Mouse (Mus musculus): ENCODE data around the gene Gm3159. TPM values are rescaled to one million over a fixed set of nuclear protein-coding genes. Genes with fewer than 3 reads are reported as not detected.
"Not testable (repeated sequence)": the region's sequence is repeated elsewhere in the genome, so short reads cannot be mapped to it uniquely, and the experiment has no call there.

The Gm3159 gene
- not detected in 2 replicates for polyA plus RNA-seq (2012)

DNA sequence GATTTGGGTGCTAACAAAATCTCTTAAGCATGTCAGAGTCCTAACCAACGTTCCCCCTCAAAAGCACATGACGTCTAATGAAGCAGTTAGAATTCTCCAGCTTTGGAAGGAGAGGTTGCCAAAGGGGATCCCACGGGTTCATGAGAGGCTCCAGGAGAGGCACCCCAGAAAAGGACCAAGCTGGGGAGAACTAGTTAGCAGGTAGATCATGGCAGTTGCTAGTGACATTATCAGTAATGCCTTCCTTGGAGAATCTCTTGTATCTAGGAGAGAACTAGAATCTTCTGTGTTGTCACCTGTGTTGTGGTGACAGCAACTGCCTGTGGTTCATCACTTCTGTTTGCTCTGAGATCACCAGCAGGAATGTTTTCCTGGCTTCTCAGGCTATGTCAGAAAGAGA lies at the start of gene Gm3159:
TSS of gene Gm3159 (plus strand) at position 301 of the 400 bp plus-strand sequence.
- H3K4me3 ChIP-seq (replicated peaks); H3K9me3 ChIP-seq (ENCODE audit: control insufficient read depth, low read length); H3K36me3 ChIP-seq (ENCODE audit: control insufficient read depth); H3K4me1 ChIP-seq (ENCODE audit: control insufficient read depth); H3K27me3 ChIP-seq (ENCODE audit: control insufficient read depth): not testable (repeated sequence)

DNA sequence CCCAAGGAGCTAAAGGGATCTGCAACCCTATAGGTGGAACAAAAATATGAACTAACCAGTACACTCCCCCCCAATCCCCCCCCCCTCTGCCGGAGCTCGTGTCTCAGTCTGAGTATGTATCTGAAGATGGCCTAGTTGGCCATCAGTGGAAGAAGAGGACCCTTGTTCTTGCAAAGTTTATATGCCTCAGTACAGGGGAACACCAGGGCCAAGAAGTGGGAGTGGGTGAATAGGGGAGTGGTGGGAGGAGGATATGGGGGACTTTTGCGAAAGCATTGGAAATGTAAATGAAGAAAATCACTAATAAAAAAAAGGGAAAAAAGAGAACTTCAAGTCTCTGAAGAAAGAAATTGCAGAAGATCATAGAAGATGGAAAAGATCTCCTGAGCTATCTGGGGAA lies 28.3 kb upstream of the Gm3159 start:
- H3K36me3 ChIP-seq (ENCODE audit: control insufficient read depth); H3K27me3 ChIP-seq (ENCODE audit: control insufficient read depth); H3K4me1 ChIP-seq (ENCODE audit: control insufficient read depth); H3K9me3 ChIP-seq (ENCODE audit: control insufficient read depth, low read length); H3K4me3 ChIP-seq (replicated peaks): not testable (repeated sequence)

DNA sequence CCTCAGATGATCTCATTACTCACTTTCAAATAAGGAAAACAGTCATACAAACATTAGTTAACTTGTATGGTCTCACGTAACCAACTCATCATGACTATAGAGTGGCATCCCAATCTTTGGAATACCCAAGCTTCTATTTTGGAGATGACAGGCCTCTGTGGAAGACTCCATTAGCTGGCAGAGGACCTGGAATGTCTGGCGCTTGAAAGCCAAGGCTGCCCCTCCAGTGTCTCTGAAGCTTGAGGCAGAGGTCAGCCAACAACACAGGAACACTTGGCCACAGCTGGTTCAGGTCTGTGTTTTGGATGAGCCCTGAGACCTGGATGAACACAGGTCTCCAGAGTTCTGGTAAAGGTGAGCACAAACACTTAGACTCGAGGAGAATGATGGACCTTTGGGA lies 27.6 kb upstream of the Gm3159 start:
- H3K4me1 ChIP-seq (ENCODE audit: control insufficient read depth); H3K9me3 ChIP-seq (ENCODE audit: control insufficient read depth, low read length); H3K4me3 ChIP-seq (replicated peaks); H3K36me3 ChIP-seq (ENCODE audit: control insufficient read depth); H3K27me3 ChIP-seq (ENCODE audit: control insufficient read depth): not testable (repeated sequence)

DNA sequence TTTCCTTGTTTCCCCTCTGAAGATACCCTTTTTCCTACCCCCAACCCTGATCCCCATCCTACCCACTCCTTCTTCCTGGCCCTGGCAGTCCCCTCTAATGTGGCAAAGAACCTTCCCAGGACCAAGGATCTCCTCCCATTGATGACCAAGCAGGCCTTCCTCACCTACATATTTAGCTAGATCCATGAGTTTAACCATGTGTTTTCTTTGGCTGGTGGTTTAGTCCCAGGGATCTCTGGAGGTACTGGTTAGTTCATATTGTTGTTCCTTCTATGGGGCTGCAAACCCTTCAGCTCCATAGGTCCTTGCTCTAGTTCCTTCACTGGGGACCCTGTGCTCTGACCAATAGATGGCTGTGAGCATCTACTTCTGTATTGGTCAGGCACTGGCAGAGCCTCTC lies 19.5 kb upstream of the Gm3159 start:
- H3K36me3 ChIP-seq (ENCODE audit: control insufficient read depth); H3K4me3 ChIP-seq (replicated peaks); H3K9me3 ChIP-seq (ENCODE audit: control insufficient read depth, low read length); H3K4me1 ChIP-seq (ENCODE audit: control insufficient read depth); H3K27me3 ChIP-seq (ENCODE audit: control insufficient read depth): not testable (repeated sequence)

DNA sequence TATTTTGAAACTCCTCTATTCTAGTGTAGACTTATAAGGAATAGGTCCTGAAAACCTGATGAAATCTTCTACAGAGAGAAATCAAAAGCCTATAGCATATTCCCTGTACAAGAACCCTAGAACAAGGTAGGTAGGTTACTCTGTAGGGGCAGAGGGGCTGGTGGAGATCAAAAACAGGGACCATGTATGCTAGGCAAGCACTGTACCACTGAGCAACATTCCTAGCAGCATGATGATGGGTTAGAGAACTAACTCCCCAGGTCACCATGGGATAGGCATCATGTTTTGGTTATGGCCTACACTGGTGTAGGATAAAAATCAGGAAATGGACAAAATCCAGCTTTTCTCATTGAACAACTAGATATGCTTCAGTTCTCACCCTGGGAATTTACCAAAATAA lies 11.7 kb upstream of the Gm3159 start:
- not testable (repeated sequence) for H3K4me1 ChIP-seq (ENCODE audit: control insufficient read depth); H3K36me3 ChIP-seq (ENCODE audit: control insufficient read depth); H3K27me3 ChIP-seq (ENCODE audit: control insufficient read depth); H3K4me3 ChIP-seq (replicated peaks); H3K9me3 ChIP-seq (ENCODE audit: control insufficient read depth, low read length)

DNA sequence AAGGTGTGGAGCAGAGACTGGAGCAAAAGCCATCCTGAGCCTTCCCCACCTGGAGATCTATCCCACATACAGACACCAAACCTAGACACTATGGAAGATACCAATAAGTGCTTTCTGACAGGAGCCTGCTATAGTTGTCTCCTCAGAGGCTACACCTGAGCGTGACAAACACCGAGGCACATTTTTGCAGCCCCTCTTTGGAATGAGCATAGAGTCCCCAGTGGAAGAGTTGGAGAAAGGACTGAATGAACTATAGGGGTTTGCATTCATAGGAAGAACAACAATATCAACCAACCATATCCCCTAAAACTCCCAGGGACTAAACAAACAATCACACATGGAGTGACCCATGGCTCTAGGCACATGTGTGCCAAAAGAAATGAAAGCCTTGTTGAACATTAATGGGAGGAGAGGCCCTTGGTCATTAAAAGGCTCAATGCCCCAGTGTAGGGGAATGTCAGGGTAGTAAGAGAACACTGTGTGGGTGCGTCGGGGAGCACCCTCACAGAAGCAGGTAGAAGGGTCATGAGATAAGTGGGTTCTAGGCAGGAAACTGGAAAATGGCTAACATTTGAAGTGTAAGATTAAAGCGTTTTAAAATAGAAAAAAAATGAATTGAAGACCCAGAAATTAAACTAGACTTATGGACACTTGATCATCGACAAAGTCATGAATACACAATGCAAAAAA lies 4.3 kb upstream of the Gm3159 start:
- not testable (repeated sequence) for H3K4me3 ChIP-seq (replicated peaks); H3K4me1 ChIP-seq (ENCODE audit: control insufficient read depth); H3K27me3 ChIP-seq (ENCODE audit: control insufficient read depth); H3K9me3 ChIP-seq (ENCODE audit: control insufficient read depth, low read length); H3K36me3 ChIP-seq (ENCODE audit: control insufficient read depth)

DNA sequence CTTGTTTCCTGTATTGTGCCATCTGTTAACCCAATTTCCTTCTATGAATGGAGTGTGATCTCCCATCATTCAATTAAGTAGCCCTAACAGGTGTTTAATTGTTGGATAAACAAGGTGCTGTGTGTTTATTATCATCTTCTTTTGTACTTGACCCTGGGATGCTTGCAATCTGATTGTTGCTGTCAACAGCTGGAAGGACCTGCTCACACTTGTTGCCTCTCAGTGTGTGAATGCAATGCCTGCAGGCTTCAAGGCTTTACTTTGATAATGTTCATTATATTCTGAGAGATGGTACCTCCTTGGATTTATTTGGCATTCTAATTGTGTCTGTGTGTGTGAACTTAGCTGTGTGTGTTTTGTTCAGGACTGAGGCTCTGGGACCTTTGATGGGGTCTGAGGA lies 1.3 kb downstream of the Gm3159 start:
- not testable (repeated sequence) for H3K9me3 ChIP-seq (ENCODE audit: control insufficient read depth, low read length); H3K4me3 ChIP-seq (replicated peaks); H3K27me3 ChIP-seq (ENCODE audit: control insufficient read depth); H3K36me3 ChIP-seq (ENCODE audit: control insufficient read depth); H3K4me1 ChIP-seq (ENCODE audit: control insufficient read depth)

DNA sequence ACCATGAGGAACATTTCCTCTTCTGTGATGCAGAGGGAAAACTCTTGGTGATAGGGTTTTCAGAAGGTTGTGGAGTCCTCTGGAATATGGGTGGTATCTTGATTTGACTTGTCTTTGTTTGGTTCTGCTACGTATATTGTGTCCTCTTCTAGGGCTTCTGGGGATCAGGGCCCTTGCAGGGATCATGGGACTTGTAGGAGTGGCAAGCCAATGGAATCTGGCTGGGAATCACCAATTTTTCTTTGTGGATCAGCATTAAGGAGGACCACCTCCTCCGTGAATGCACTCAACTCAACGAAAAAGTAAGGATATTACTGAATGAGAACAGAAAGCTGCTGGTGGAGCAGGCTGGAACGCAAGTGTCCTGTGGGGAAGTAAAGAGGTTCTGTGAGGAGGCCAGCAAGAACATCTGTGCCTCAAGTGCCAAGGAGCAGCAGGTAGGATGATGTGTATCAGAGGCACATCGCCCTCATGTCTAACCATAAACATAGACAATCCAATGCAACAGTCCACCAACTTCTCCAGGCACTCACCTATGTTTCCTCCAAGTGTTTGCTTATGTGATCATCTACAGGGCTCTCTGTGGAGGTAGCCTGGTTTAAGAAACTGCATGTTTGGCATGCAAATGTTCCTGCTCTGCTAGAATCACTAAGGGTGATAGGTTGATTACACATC lies 2.9 kb downstream of the Gm3159 start:
- not testable (repeated sequence) for H3K4me1 ChIP-seq (ENCODE audit: control insufficient read depth); H3K27me3 ChIP-seq (ENCODE audit: control insufficient read depth); H3K36me3 ChIP-seq (ENCODE audit: control insufficient read depth); H3K9me3 ChIP-seq (ENCODE audit: control insufficient read depth, low read length); H3K4me3 ChIP-seq (replicated peaks)

DNA sequence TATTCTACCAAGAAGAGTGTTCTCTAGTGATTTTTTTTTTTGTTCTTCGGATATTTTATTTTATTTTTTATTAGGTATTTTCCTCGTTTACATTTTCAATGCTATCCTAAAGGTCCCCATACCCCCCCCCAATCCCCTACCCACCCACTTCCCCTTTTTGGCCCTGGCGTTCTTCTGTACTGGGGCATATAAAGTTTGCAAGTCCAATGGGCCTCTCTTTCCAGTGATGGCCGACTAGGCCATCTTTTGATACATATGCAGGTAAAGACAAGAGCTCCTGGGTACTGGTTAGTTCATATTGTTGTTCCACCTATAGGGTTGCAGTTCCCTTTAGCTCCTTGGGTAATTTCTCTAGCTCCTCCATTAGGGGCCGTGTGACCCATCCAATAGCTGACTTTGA lies 3.9 kb downstream of the Gm3159 start:
- H3K9me3 ChIP-seq (ENCODE audit: control insufficient read depth, low read length); H3K36me3 ChIP-seq (ENCODE audit: control insufficient read depth); H3K4me1 ChIP-seq (ENCODE audit: control insufficient read depth); H3K27me3 ChIP-seq (ENCODE audit: control insufficient read depth); H3K4me3 ChIP-seq (replicated peaks): not testable (repeated sequence)

DNA sequence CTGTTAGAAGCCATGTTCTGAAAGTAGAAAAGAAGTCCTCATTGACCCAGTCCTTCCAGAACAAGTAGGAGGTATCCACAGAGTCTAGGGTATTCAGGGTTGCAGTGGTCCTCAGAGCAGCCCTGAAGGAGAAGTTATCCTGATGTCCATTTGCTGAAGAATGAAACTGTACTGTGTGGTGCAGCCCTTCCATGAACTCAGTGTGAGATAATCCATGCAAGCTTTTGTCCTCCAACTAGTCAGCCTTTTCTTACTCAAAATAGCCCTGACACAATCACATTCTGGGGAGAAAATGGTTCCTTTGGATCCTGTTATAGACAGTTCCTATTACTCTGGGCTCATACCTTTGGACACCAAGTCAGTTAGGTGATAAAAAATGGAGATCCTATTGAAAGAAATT lies 6.5 kb downstream of the Gm3159 start:
- not testable (repeated sequence) for H3K4me1 ChIP-seq (ENCODE audit: control insufficient read depth); H3K9me3 ChIP-seq (ENCODE audit: control insufficient read depth, low read length); H3K27me3 ChIP-seq (ENCODE audit: control insufficient read depth); H3K4me3 ChIP-seq (replicated peaks); H3K36me3 ChIP-seq (ENCODE audit: control insufficient read depth)

DNA sequence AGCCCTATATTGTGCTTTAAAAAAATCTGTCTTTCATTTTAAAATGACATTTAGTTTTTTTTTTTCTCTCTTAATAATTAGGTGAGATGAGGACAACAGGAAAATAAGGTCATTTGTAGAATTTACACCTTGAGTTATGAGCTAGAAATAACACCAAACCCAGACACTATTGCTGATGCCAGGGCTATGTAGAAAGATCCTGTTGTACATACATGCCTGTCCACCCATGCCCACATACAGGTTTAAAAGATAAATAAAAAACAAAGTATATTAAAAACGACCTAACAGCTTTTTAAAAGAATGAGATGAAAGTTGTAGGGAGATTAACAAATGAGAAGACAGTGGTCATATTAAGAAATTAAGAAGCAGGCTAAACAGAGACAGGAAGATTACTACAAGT lies 12.6 kb downstream of the Gm3159 start:
- H3K4me3 ChIP-seq (replicated peaks); H3K36me3 ChIP-seq (ENCODE audit: control insufficient read depth); H3K9me3 ChIP-seq (ENCODE audit: control insufficient read depth, low read length); H3K27me3 ChIP-seq (ENCODE audit: control insufficient read depth); H3K4me1 ChIP-seq (ENCODE audit: control insufficient read depth): not testable (repeated sequence)

DNA sequence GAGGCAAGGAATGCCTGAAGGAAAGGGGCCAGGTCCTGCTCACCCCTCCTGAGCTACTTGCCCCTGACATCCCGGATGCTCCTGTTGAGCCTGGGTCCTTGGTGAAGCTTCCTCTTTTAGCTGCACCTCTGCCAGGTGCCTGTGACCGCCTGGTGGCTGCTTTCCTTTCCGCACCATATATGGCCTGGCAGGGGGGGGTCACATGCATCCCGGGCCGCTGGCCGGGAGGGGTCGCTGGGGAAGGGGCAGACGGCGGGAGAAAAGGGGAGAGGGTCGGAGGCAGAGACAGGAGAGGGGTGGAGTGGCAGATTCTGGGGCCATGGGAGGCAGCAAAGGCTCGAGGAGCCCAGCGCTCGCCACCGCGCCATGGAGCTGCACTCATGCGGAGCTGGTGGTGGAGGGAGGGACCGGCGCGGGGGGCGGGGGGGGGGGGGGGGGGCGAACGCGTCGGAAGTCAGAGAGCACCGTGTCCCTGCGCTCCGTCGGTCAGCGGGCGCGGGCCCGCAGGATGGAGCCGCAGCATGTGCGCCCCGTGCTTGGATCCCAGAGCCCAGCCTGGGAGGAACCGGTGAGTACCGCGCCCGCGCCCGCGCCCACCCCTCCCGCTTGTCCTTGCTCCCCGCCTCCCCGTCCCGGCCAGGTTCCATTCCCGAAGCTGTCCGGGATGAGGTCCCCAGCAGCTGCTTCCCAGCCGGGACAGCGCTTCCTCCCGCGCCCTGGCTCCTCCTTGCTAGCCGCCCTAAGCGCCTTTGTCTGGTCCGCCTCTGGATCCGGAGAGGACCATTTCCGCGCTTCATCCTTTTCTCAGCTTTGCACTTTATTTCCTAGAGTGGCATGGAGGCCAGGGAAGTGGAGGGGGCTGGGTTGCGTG lies 17.9 kb downstream of the Gm3159 start, which contains the start of gene Gm3164:
TSS of gene Gm3164 (plus strand) at position 484 of the 871 bp plus-strand sequence.
- not testable (repeated sequence) for H3K36me3 ChIP-seq (ENCODE audit: control insufficient read depth); H3K27me3 ChIP-seq (ENCODE audit: control insufficient read depth); H3K4me1 ChIP-seq (ENCODE audit: control insufficient read depth); H3K9me3 ChIP-seq (ENCODE audit: control insufficient read depth, low read length); H3K4me3 ChIP-seq (replicated peaks)

DNA sequence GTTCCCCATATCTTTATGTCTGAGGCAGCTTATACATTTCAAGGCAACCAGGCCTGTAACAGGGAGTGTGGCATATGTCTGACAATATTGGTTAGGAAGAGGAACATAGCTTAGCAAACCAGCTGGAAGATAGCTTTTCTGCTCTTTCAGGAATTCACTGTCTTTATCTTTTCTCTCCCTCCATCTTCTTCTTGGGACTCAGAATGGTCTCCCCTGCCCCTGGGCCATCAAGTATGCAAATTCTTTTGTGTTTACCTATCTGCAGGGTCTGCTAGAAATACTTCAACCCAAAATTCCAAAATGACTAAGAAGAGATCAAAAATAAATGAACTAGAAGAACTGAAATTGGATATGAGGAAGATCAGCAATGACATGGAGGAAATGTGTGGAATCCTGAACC lies 33.4 kb downstream of the Gm3159 start, which contains the start of gene Gm3173:
TSS of gene Gm3173 (plus strand) at position 301 of the 400 bp plus-strand sequence.
- H3K4me3 ChIP-seq (replicated peaks); H3K4me1 ChIP-seq (ENCODE audit: control insufficient read depth): not testable (repeated sequence)

More for the DNA sequence above, 33.4 kb downstream of the Gm3159 start, which contains the start of gene Gm3173:
- not testable (repeated sequence) for H3K27me3 ChIP-seq (ENCODE audit: control insufficient read depth); H3K9me3 ChIP-seq (ENCODE audit: control insufficient read depth, low read length); H3K36me3 ChIP-seq (ENCODE audit: control insufficient read depth)

Measured in erythroblast, embryonic 14.5 days (primary cell).